Mouse (Mus musculus) embryonic facial prominence, embryonic 15.5 days (tissue): ENCODE data around the gene Dnajc8. TPM values are rescaled to one million over a fixed set of nuclear protein-coding genes. Genes with fewer than 3 reads are reported as not detected.
"Not testable (repeated sequence)": the region's sequence is repeated elsewhere in the genome, so short reads cannot be mapped to it uniquely, and the experiment has no call there.

ENCODE experiments used
- ATAC-seq: fragments of 200-750 bp; cut with Nextera tagmentation; 2 replicates; pipeline ENCODE4 v1.8.0; 2017; ENCODE audit warnings: low read depth, moderate TSS enrichment; ENCODE audit not compliant: insufficient number of reproducible peaks, low FRiP score, low TSS enrichment
- H3K27ac ChIP-seq: fragments of 300-500 bp; sonication (generic); replicated peaks from 2 replicates; pipeline ENCODE4 v1.5.1; 2015; ENCODE audit warnings: mild to moderate bottlenecking, inconsistent platforms
- H3K27me3 ChIP-seq: fragments of 300-500 bp; sonication (generic); 2 replicates; pipeline ENCODE4 v1.6.1; 2015; ENCODE audit warnings: inconsistent platforms
- H3K36me3 ChIP-seq: fragments of 300-500 bp; sonication (generic); 2 replicates; pipeline ENCODE4 v1.6.1; 2015; ENCODE audit warnings: mild to moderate bottlenecking, inconsistent platforms
- H3K4me1 ChIP-seq: fragments of 300-500 bp; sonication (generic); 2 replicates; pipeline ENCODE4 v1.6.1; 2015; ENCODE audit warnings: inconsistent platforms
- H3K4me2 ChIP-seq: fragments of 300-500 bp; sonication (generic); replicated peaks from 2 replicates; pipeline ENCODE4 v1.6.1; 2015; ENCODE audit warnings: mild to moderate bottlenecking, inconsistent platforms
- H3K4me3 ChIP-seq: fragments of 300-500 bp; sonication (generic); replicated peaks from 2 replicates; pipeline ENCODE4 v1.5.1; 2015; ENCODE audit warnings: mild to moderate bottlenecking, inconsistent platforms
- H3K9ac ChIP-seq: fragments of 300-500 bp; sonication (generic); 2 replicates; pipeline ENCODE4 v1.6.1; 2015; ENCODE audit warnings: inconsistent platforms
- H3K9me3 ChIP-seq: fragments of 300-500 bp; sonication (generic); replicated peaks from 2 replicates; pipeline ENCODE4 v1.6.1; 2016; ENCODE audit warnings: inconsistent platforms
- WGBS: fragments of 180-500 bp; shearing (Covaris S2); methylation state at CpG from one replicate; pipeline ENCODE4 v1.1.7; 2015; 5-methylcytosine and 5-hydroxymethylcytosine counted together
- polyA plus RNA-seq: library from polyadenylated mRNA; unstranded; fragments of >200 nt; fragmentation: Nextera tagmentation; extraction: Ambion mirVana; gene quantifications from 2 replicates; pipeline ENCODE4 v1.2.1, GENCODE M21; 2015

Gene Dnajc8
- polyA plus RNA-seq, 1 experiment from 2014 or later = 149 TPM

- not testable (repeated sequence) for H3K4me3 ChIP-seq, H3K4me1 ChIP-seq, H3K36me3 ChIP-seq, H3K27ac ChIP-seq, H3K9me3 ChIP-seq, H3K4me2 ChIP-seq, ATAC-seq, H3K27me3 ChIP-seq, H3K9ac ChIP-seq
- WGBS = 88% methylated on average over 4 of the region's 5 CpGs
Measured at GRCm38 (mm10) chr4:132601242-132601641, 65.9 kb downstream of the Dnajc8 start.

Other genes with a start within 250 kb of the Dnajc8 start
- gene Rab42, start 232.2 kb upstream of the Dnajc8 start, polyA plus RNA-seq = 2.4 and 3.4 TPM in 2 replicates
- 74.1 and 75.7 TPM in 2 replicates for gene Trnau1ap, start 206.0 kb upstream of the Dnajc8 start, polyA plus RNA-seq
- gene Rcc1, start 181.9 kb upstream of the Dnajc8 start, polyA plus RNA-seq = 66.6 and 69.8 TPM in 2 replicates
- gene Phactr4, start 113.1 kb upstream of the Dnajc8 start, polyA plus RNA-seq = 21.6 and 21.8 TPM in 2 replicates
- 22.2 and 22.7 TPM in 2 replicates for gene Med18, start 71.6 kb upstream of the Dnajc8 start, polyA plus RNA-seq
- gene Sesn2, start 25.0 kb upstream of the Dnajc8 start, polyA plus RNA-seq = 11.4 and 12.0 TPM in 2 replicates
- gene Atpif1, start 1.9 kb upstream of the Dnajc8 start, polyA plus RNA-seq = 890 and 897 TPM in 2 replicates
- 1.3 and 1.4 TPM in 2 replicates for gene Ptafr, start 28.5 kb downstream of the Dnajc8 start, polyA plus RNA-seq
- gene Eya3, start 103.4 kb downstream of the Dnajc8 start, polyA plus RNA-seq = 24.7 and 25.4 TPM in 2 replicates
- gene Xkr8, start 197.0 kb downstream of the Dnajc8 start, polyA plus RNA-seq = 5.7 and 6.6 TPM in 2 replicates
- gene Smpdl3b, start 221.7 kb downstream of the Dnajc8 start, polyA plus RNA-seq = 5.7 and 6.6 TPM in 2 replicates
- gene Rpa2, start 232.8 kb downstream of the Dnajc8 start, polyA plus RNA-seq = 94.7 and 95.3 TPM in 2 replicates